Mouse (Mus musculus) embryonic fibroblast, embryonic 13.5 days (primary cell): ENCODE data around the gene Iffo2.

ENCODE experiments used
- CTCF ChIP-seq: IDR thresholded peaks from 2 replicates; pipeline ENCODE4 v1.5.1; 2011; ENCODE audit warnings: mild to moderate bottlenecking, control low read depth, low read length, moderate library complexity, borderline replicate concordance; ENCODE audit not compliant: insufficient read depth
- POLR2A ChIP-seq: IDR thresholded peaks from 2 replicates; pipeline ENCODE4 v1.6.1; 2011; ENCODE audit warnings: low read depth, mild to moderate bottlenecking, control low read depth, low read length, moderate library complexity

DNA sequence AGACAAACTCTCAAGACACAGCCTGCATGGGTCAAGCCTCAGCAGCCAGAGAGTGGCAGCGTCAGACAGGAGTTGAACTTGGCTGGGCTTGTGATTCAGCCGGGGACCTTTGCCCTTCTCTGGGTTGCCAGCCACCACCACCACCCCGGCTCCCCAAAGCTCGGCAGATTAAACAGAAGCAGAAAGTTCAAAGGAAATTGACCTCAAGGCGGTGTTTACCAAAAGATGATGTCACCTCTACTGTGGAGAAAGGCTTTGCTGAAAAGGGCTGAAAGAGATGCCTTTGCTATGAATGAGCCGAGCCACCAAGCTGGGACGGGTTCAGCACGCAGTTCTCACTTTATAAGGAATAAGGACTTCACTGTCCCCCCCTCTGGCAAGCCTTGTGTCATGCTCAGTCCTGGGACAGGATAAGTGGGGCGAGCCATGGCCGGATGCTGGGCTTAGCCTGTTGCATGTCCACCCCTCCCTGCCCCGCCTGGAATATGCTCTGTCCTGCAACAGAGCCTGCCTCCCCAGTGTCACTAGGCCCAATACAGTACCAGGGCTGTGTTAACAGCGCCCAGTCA, 4.9 kb downstream of the Iffo2 start:
- TF ChIP-seq CTCF (no peak), POLR2A (no peak; the same call in 1 of the 2 replicates)
